Mouse (Mus musculus) liver, postnatal 0 days (tissue): Measurements from ENCODE around the gene Necap2.

Experiments used
- CTCF ChIP-seq: sonication (generic); IDR thresholded peaks from 2 replicates; pipeline ENCODE4 v1.5.1; 2016; ENCODE audit warnings: antibody characterized with exemption, low read depth
- EP300 ChIP-seq: IDR thresholded peaks from 2 replicates; pipeline ENCODE4 v1.6.1; 2016; ENCODE audit warnings: antibody characterized with exemption, low read depth, mild to moderate bottlenecking

- no peak for TF ChIP-seq CTCF
- TF ChIP-seq EP300: no peak
Observed at GRCm38 (mm10) chr4:141066709-141067515, 11.2 kb downstream of the Necap2 start.
